Mouse (Mus musculus) cerebellum, adult 2 months (tissue): Measurements from ENCODE around the gene Ccdc27.

Experiments used
- CTCF ChIP-seq: fragments of 200-500 bp; IDR thresholded peaks from 2 replicates; pipeline ENCODE4 v1.5.1; 2011; ENCODE audit warnings: low read depth, mild to moderate bottlenecking, control low read depth, low read length, moderate library complexity, borderline replicate concordance; ENCODE audit not compliant: insufficient read depth
- POLR2A ChIP-seq: fragments of 200-500 bp; IDR thresholded peaks from 2 replicates; pipeline ENCODE4 v1.6.1; 2011; ENCODE audit warnings: low read length, control low read depth, borderline replicate concordance; ENCODE audit not compliant: insufficient read depth

DNA sequence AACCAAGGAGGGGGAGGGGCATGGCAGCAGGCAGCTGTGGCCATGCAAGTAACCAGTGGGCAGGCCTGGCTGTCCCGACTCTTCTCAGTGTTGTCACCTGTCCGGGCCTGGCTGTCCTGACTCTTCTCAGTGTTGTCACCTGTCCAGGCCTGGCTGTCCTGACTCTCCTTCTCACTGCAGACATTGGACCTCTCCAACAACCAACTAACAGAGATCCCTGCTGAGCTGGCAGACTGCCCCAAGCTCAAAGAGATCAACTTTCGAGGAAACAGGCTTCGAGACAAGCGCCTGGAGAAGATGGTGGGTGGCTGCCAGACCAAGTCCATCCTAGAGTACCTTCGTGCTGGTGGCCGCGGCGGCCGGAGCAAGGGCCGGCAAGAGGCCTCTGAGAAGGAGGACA, 27.0 kb downstream of the Ccdc27 start:
- TF ChIP-seq CTCF (no peak), POLR2A (no peak)
